In the genomic region with DNA sequence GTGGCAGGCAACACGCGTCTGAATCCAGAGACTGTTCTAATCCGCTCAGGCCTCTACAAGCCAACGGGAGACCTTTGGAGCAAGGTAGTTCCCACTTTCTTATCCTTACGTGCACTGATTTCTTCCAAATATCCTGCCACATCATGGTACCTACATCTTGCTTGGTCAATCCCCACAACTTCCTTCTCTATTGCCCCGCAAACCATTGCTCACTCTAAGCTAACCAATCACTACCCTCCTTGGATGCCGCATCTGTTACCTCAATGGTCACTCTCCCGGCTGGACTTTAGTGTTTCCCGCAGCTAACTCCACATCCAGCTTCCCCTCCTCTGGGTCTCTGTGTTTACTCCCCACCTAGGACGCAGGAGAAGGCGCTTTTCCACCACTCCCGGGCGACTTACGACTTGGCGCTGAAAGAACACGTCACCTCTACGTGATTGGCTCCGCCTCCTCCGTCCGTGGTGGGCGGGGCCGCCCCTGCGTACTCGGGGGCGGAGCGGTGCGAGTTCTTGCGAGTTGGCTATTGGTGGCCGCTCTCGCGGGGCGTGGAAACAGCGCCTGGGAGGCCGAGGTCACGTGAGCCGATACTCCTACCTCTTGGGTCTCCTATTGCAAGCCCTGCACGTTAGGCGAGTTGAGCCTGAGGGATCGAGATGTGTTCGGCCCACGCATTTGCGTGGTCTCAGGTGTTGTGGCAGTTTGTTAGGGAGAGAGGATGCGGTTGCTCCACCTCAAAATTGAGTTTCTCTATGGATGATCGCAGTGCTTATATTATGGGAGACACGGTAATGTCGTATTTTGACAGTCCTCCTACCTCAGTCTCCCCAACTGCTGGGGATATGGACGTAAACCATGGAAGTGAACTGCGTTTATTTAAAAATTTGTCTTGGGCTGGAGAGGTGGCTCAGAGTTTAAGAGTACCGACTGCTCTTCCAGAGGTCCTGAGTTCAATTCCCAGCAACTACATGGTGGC, we compare ENCODE assay signal across 8 mouse cellular contexts. TPM values are rescaled to one million over a fixed set of nuclear protein-coding genes. Genes with fewer than 3 reads are reported as not detected.
A peak's percentile ranks its signal among the peaks of the same experiment; 100 is the strongest.
DNase-seq lines count a peak whose midpoint lies in the region; ATAC-seq and TF ChIP-seq lines count a peak whose summit lies in the region.

A gene (minus strand): TSS at position 453 of the 973 bp plus-strand sequence.

- H3K9me3 ChIP-seq in megakaryocyte, embryonic 14.5 days = no peaks in the 10 kb centered on the region

- peaks cover 6% of the 10 kb centered on the region for H3K27me3 ChIP-seq in megakaryocyte, embryonic 14.5 days (replicated peaks)

- peak; percentile 92 to 95 for DNase-seq in gastrocnemius, adult 8-10 months (ENCODE audit: low spot score in 2 of 2)
- peak; percentile 94 for DNase-seq in hindlimb bud, embryonic 11.5 days (ENCODE audit: extremely low spot score, low read depth, low spot score)
- DNase-seq in left cerebral cortex, adult 8-10 months (ENCODE audit: low spot score in 2 of 2) = peak; percentile 87 to 96
- peak; percentile 97 to 98 for DNase-seq in right cerebral cortex, postnatal 10 days (ENCODE audit: low spot score in 2 of 2)
- peak; percentile 92 for DNase-seq in urinary bladder, postnatal 25 days (ENCODE audit: low spot score)

- peak within 1 kb of the TSS; percentile 80 for H3K4me3 ChIP-seq in cortical plate, adult 2 months (ENCODE audit: insufficient read depth, low read length)
- peak within 1 kb of the TSS; percentile 98 for H3K4me3 ChIP-seq in megakaryocyte, embryonic 14.5 days (replicated peaks)

- H3K36me3 ChIP-seq in megakaryocyte, embryonic 14.5 days (replicated peaks; ENCODE audit: low read length) = peaks cover 22% of the 10 kb centered on the region

- TF ChIP-seq POLR2A in cortical plate, adult 2 months (IDR thresholded peaks at IDR 0.05; ENCODE audit: extremely low read depth, insufficient read depth, low read length) = peak; percentile 78

- no peaks in the 10 kb centered on the region for H3K4me1 ChIP-seq in cortical plate, adult 2 months (ENCODE audit: control insufficient read depth, insufficient read depth, low read length)
- peaks cover 39% of the 10 kb centered on the region for H3K4me1 ChIP-seq in megakaryocyte, embryonic 14.5 days

- no peak for TF ChIP-seq CTCF in cortical plate, adult 2 months (IDR thresholded peaks at IDR 0.05; ENCODE audit: extremely low read depth, insufficient read depth, low read length)

- H3K27ac ChIP-seq in cortical plate, adult 2 months (ENCODE audit: insufficient read depth, low read length) = no peak within 1 kb of the TSS

- peak; percentile 97 for ATAC-seq in activated CD4-positive, CD25-positive, alpha-beta regulatory T cell, adult 4 months

RNA-seq across cellular contexts. Expression of the gene that starts here (rescaled TPM):
- polyA plus RNA-seq in activated CD4-positive, CD25-positive, alpha-beta regulatory T cell, adult 4 months (2017; shearing (Covaris generic)) = 10 to 100 TPM; 16.7 to 20.0 TPM
- polyA plus RNA-seq in cortical plate, adult 2 months (2012; rRNA removed) = 66.2 and 68.2 TPM in 2 replicates
- 1 to 10 TPM; 8.0 to 9.1 (median 8.8) TPM for total RNA-seq in gastrocnemius, adult 8-10 months (2022)
- total RNA-seq in left cerebral cortex, adult 8-10 months (2022) = 10 to 100 TPM; 63.6 to 73.6 (median 68.4) TPM
- polyA plus RNA-seq in megakaryocyte, embryonic 14.5 days (2012; ENCODE audit: insufficient read depth, low replicate concordance) = 4.5 and 32.2 TPM in 2 replicates

Comparison
In these comparisons a context has a peak if more than half of its experiments do, and no peak if none do; other contexts are left out.
1. RNA of the gene that starts here (total RNA-seq): 63.6 to 73.6 TPM in left cerebral cortex, adult 8-10 months; 8.0 to 9.1 TPM in gastrocnemius, adult 8-10 months; every median in the first group is over 4 times any median in the second.
2. Peak in every context shown above with its lines, with median percentiles within 50 percentile points of each other: DNase-seq.